Mouse (Mus musculus) mouse embryonic stem cell (cell line): ENCODE results near the gene Adamts16.

ENCODE experiments used
- in situ Hi-C, 2 experiments: fragments of 300-500 bp; cut with MboI; formaldehyde crosslinking; loops; 1 replicate in 1 of 2; 3 replicates in 1 of 2; pipeline ENCODE4 v1.14.3; 2019 to 2020; ENCODE audit warnings: low sequenced_read_pairs in 2 of 2, low pct_unique_long_range_greater_than_20kb in 1 of 2, mixed read lengths in 1 of 2; ENCODE audit not compliant: unreplicated experiment in 1 of 2

The Adamts16 gene

DNA sequence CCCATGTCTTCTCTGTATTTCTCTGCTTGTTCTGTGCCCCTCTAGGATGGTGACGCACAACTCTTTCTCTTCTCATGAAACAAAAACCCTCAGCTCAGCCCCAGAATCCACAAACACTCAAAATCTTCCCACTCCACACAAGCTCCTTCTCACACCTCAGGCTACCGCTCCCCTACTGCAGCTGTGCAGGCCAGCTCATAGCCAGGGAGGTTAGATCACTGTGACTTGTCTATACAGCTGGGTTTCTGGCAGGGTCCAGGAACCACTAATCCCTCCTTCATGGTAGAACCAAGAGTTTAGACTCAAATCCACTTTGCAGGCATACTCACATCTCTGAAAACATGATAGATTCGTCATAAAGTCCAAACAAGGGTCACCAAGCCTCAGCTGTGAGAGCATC lies 161.3 kb downstream of the Adamts16 start:
- in situ Hi-C loops = no loop called here
